Mouse (Mus musculus) testis, postnatal 10 days (tissue): Measurements from ENCODE around the gene Doc2b.

Experiments
- DNase-seq: peaks from one replicate; pipeline ENCODE4 v3.0.0; 2021; ENCODE audit warnings: low spot score

Doc2b gene

GRCm38 (mm10) chr11:75792535-75792934 lies 3.3 kb downstream of the Doc2b start:
- DNase-seq = no peak

DNA sequence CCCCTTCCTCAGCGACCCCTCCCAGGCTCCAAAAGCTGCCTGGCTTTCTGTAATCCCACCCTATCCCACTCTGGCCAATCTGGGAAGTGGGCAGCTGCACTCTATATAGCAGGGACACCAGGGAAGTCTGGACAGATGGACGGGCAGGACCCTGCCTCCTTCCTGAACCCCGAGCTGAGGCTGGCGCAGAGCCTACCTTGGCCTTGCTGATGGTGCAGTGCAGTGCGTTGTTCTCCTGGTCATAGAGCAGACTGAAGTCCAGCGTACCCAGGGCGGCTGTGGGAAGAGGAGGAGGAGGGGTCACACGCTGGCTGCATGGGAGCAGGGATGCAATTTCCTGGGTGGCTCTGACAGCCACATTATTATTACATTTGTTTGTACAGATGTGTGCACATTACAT lies 10.0 kb downstream of the Doc2b start:
- DNase-seq = no peak

- DNase-seq = no peak
Measured at GRCm38 (mm10) chr11:75783799-75784198, 12.1 kb downstream of the Doc2b start.

DNA sequence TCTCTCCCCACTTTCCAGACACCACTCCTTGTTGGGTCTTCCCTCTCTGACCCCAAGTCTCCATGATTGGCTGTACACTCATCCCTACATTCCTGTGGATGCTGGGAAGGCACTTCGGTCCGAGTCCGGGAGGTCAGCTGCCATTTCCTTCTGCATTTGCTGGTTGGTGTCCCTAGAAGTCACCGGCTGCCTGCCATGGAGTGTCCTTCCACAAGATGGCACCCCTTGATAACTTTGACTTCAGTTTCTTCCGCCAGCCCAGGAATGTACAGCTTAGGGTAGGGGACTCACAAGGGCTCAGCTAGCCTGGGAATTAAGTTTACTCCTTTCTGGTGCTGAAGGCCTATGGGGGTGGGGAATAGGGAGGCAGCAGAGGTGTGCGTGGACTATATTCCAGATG lies 13.9 kb downstream of the Doc2b start:
- peak; percentile 80 for DNase-seq

DNA sequence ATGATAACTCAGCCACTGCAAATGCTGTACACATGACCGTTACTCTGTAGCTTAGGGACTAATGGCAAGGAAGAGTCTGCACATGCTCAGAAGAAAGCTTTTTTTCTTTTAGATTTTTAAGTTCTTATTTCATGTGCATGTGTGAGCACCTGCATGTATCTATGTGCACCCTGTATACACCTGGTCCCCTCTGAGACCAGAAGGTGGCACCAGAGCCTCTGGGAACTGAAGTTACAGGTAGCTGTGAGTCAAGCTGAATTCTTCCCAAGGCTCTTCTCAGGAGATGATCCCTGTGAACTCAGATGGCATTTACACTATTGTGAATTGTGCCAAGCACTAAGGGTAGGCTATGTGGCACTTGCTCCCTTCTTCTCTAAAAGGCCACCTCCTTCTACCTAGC lies 19.9 kb downstream of the Doc2b start:
- no peak for DNase-seq

- peak; percentile 35 for DNase-seq
Measured at GRCm38 (mm10) chr11:75772562-75772961, 23.3 kb downstream of the Doc2b start.

GRCm38 (mm10) chr11:75769206-75769605 lies 26.6 kb downstream of the Doc2b start:
- peak; percentile 91 for DNase-seq

DNA sequence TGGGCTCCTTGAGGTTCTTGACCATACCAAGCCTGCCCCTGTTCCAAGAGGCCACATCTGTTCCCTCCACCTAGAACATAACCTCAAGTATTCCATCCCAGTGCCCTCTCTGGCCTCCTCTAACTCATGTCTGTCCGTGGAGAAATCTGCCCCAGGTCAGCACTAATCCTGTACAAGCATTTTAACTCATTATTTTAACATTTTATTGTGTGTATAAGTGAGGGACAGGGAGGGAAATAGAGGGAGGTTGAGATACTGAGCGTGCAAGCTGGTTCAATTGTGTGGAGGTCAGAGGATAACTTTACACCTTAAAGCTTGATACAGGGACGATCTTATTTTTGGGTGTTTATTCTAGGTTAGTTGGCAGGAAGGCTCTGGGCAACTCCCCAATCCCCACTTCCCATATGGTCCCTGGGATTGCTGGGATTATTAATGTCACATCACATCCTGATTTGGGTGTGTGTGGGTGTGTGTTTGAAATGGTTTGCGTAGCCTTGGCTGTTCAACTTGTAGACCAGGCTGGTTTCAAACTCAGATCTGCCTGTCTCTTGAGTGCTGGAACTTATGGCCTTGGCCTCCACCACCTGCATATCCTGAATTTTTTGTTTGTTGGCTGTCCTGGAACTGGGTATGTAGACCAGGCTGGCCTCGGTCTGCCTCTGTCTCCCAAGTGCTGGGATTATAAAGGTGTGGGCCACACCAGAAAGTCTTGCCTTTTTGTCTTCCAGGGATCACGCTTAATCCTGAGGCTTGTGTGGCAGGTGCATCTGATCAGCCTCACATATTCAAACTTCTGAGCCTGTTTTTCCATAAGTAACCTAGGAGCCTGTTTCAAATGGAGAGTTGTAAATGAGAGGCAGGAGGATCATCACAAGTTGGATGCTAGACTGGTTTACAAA lies 27.5 kb downstream of the Doc2b start:
- DNase-seq = no peak

DNA sequence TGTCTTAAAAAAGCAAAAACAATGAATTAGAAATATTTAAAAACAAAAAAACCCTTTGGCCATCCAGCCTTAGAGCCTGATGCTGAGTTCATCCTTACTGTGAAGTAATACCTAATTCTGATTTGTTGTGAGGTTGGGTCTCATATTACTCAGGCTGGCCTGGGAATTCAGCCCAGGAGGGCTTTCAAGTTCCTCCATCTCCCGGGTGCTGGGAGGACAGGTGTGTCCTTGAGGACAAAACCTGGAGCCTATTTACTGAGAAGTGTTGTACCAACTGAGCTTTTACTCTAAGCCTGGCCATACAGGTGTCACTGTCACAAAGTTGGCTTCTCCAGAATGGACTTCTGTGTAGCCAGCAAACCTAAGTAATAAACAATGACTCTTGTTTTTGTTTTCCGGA lies 28.8 kb downstream of the Doc2b start:
- no peak for DNase-seq

DNA sequence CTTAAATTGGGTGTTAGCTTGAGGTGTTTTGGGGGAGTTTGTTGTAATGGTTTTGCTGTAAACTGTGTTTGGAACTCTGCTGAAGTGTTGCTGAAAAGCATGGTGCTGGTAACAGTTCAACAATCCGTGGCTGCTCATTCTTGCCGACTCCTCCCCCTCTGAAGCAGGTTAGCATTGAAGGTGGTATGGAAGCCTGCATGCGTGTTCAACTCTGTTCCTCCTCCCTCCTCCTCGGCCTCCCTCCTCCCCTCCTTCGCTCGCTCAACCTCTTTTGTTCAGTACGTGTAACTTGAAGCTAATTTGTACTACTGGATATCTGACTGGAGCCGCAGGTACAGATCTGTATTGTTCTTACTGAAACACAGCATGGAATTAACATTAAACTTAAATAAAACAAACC lies 30.7 kb downstream of the Doc2b start:
- no peak for DNase-seq

GRCm38 (mm10) chr11:75764521-75765023 lies 31.3 kb downstream of the Doc2b start:
- DNase-seq = no peak

DNA sequence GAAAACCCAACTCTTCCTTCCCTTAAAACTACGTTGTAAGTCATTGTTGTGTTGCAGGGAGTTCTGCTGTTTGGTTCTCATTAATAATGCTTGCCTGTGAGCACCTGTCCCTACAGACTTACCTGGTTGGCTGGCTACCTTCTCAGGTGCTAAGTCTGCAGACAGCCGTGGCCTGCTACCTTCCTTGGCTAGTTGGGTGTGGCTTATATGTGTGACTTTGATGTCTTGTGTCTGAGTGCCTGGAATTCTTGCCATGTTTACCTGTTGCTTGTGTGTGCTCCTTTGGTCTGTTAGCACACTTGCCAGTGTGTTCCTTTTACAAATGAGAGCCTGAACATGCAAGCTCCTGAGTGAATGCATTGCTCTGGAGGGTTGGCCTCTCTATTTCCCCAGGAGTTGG lies 33.1 kb downstream of the Doc2b start:
- DNase-seq = no peak

DNA sequence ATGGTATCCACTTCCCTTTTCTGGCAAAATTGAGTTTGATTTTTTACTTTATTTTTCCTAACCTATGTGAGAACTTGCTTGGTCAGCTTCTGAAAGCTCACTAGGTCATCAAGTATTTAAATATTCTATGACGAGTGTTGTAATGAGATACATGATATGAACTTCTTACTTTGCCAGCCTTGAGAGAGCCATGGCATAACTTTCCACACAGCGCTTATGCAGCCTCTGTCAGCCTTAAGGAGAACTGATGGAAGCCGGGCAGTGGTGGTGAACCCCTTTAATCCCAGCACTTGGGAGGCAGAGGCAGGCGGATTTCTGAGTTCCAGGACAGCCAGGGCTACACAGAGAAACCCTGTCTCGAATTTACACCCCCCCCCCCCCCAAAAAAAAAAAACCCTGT lies 35.1 kb downstream of the Doc2b start:
- DNase-seq = no peak

GRCm38 (mm10) chr11:75758553-75758952 lies 37.3 kb downstream of the Doc2b start:
- DNase-seq = no peak

GRCm38 (mm10) chr11:75756687-75757086 lies 39.2 kb downstream of the Doc2b start:
- DNase-seq = no peak

- no peak for DNase-seq
Measured at GRCm38 (mm10) chr11:75751082-75751481, 44.8 kb downstream of the Doc2b start.

DNA sequence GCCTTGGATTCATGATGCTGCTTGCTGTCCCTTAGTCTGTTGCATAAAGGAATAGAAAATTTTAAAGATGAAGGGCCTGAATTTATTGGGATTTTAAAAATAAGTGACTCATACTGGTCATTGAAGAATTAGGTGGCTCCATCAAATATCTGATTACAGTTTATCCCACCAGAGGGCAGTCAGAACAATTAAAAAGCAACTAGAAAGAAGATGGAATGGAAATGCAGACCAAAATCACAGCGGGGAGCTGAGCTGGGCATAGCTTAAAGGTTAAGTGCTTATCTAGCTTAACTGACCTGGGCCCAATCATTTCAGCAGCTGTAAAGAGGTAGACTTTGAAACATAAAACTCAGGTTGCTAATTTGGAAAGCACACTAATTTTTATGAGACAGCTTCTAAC lies 45.3 kb downstream of the Doc2b start:
- no peak for DNase-seq

DNA sequence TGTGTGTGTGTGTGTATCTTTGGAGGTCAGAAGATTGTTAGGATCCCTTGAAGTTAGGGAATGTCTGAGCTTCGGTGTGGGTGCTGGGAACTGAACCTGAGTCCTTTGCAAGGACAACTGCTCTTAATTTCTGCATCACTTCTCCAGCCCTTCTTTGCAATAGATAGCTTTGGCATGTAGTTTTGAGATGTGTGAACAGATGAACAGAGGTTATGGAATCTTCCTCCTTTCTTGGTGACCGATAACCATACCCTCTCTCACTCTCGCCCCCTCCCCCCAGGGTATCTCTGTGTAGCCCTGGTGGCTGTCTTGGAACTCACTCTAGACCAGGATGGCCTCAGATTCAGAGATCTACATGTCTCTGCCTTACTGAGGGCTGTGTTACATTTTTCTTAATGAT lies 51.1 kb downstream of the Doc2b start:
- no peak for DNase-seq

GRCm38 (mm10) chr11:75741615-75742014 lies 54.2 kb downstream of the Doc2b start:
- no peak for DNase-seq

DNA sequence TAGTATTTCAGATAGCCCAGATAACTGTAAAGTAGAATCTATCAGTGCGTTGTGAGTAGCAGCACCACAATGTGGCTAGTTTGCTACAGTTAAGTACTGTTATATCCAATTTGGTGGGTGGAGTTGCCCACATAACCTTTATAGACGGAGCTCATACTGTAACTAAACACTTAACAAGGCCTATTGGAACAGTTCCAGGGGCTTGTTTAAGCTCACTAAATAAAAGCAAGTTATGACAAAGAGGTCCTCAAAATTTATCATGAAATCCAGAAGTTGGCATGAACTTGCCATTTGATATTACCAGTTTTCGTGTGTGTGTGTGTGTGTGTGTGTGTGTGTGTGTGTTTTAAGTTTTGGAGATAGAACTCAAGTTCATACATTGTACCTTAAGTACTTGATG lies 55.6 kb downstream of the Doc2b start:
- no peak for DNase-seq

GRCm38 (mm10) chr11:75738477-75738821 lies 57.4 kb downstream of the Doc2b start:
- DNase-seq = no peak

DNA sequence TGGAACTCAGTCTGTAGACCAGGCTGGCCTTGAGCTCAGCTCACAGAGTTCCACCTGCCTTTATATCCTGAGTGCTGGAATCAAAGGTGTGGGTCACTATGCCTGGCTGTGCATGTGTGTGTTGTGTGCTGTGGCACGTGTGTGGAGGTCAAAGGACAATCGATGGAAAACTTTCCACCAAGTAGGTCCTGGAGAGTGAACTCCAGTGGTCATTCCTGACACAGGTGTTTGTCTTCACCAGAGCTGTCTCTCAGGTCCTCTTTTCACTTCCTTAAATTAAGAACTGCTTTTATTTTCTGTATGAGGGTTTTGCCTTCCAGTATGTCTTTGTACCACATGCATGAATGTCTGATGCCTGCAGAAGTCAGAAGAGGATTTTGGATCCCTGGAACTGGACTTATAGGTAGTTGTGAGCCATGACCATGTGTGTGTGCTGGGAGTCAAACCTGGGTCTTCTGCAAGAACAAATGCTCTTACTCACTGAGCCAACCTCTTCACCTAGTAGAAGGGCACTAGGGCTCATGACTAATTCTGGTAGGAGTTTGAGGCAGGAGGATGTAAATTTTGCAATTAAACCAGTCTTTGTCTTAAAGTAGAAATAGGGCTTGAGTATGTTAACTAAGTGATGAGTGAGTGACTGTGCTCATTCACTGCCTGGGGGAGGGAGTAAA lies 57.9 kb downstream of the Doc2b start:
- DNase-seq = no peak

DNA sequence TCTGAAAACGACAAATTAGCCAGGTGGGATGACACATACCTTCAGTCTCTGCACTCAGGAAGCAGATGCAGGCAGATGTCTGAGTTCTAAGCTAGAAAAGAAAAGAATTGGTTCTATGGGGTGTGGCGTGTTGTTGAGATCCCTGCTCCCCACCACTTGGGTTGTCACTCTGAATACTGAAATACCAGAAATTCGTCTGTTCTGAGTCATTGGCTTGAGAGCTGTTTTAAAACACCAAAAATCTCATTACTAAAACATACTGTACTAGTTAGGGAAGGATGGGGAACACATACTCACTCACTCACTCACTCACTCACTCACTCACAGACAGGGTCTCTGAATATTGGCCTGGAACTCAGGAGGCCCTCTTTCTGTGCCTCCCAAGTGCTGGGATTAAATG lies 58.9 kb downstream of the Doc2b start:
- DNase-seq = no peak
